Mouse (Mus musculus) myocyte (in vitro differentiated cells): ENCODE data around the gene Vmn1r104.
"Not testable (repeated sequence)": the region's sequence is repeated elsewhere in the genome, so short reads cannot be mapped to it uniquely, and the experiment has no call there.

Experiments
- CEBPB ChIP-seq: IDR thresholded peaks from 2 replicates; pipeline ENCODE4 v1.6.1; 2011; ENCODE audit warnings: mild to moderate bottlenecking, moderate library complexity; ENCODE audit not compliant: poor library complexity, insufficient read depth, severe bottlenecking
- E2F4 ChIP-seq: IDR thresholded peaks from one replicate; pipeline ENCODE4 v1.6.1; 2011; ENCODE audit warnings: mild to moderate bottlenecking, control low read depth, moderate library complexity; ENCODE audit not compliant: insufficient read depth
- MAX ChIP-seq: IDR thresholded peaks from one replicate; pipeline ENCODE4 v1.6.1; 2011; ENCODE audit warnings: low read depth, mild to moderate bottlenecking, control low read depth
- MYOD1 ChIP-seq, 3 experiments: IDR thresholded peaks; one replicate each; pipeline ENCODE4 v1.6.1; 2011; ENCODE audit warnings: control low read depth in 2 of 3, low read depth in 2 of 3, mild to moderate bottlenecking in 2 of 3, moderate library complexity in 1 of 3; ENCODE audit not compliant: insufficient read length in 2 of 3, control insufficient read depth in 1 of 3
- MYOG ChIP-seq, 3 experiments: IDR thresholded peaks; one replicate each; pipeline ENCODE4 v1.6.1; 2011; ENCODE audit warnings: control low read depth in 2 of 3, low read depth in 2 of 3, mild to moderate bottlenecking in 2 of 3; ENCODE audit not compliant: insufficient read length in 2 of 3, control insufficient read depth in 1 of 3, insufficient read depth in 1 of 3
- POLR2A ChIP-seq: IDR thresholded peaks from one replicate; pipeline ENCODE4 v1.6.1; 2011; ENCODE audit warnings: low read depth, mild to moderate bottlenecking, control low read depth, moderate library complexity; ENCODE audit not compliant: insufficient read length
- POLR2AphosphoS2 ChIP-seq: IDR thresholded peaks from one replicate; pipeline ENCODE4 v1.6.1; 2011; ENCODE audit warnings: low read depth, control low read depth; ENCODE audit not compliant: insufficient read length
- REST ChIP-seq: IDR thresholded peaks from one replicate; pipeline ENCODE4 v1.6.1; 2011; ENCODE audit warnings: mild to moderate bottlenecking, control low read depth, moderate library complexity; ENCODE audit not compliant: insufficient read depth, insufficient read length
- TCF12 ChIP-seq: IDR thresholded peaks from one replicate; pipeline ENCODE4 v1.6.1; 2011; ENCODE audit warnings: mild to moderate bottlenecking, control low read depth; ENCODE audit not compliant: poor library complexity, insufficient read depth, severe bottlenecking
- TCF3 ChIP-seq: IDR thresholded peaks from one replicate; pipeline ENCODE4 v1.6.1; 2011; ENCODE audit warnings: low read depth, control low read depth; ENCODE audit not compliant: insufficient read length
- USF1 ChIP-seq: IDR thresholded peaks from one replicate; pipeline ENCODE4 v1.6.1; 2011; ENCODE audit warnings: low read depth, mild to moderate bottlenecking, control low read depth, moderate library complexity

- TF ChIP-seq TCF12; POLR2A; MAX; POLR2AphosphoS2; MYOD1 (IDR thresholded peaks at IDR 0.05; ENCODE audit: control insufficient read depth in 1 of 3, insufficient read length in 2 of 3, low read depth in 2 of 3); MYOG (IDR thresholded peaks at IDR 0.05; ENCODE audit: control insufficient read depth in 1 of 3, insufficient read depth in 1 of 3, insufficient read length in 2 of 3, low read depth in 2 of 3); TCF3; USF1; E2F4; CEBPB; REST: not testable (repeated sequence)
Observed at GRCm38 (mm10) chr7:20545657-20546056, 12.0 kb downstream of the Vmn1r104 start, which contains the start of gene Gm5726.
